Mouse (Mus musculus) embryonic facial prominence, embryonic 14.5 days (tissue): Measurements from ENCODE around the gene Anks1. TPM values are rescaled to one million over a fixed set of nuclear protein-coding genes. Genes with fewer than 3 reads are reported as not detected.
"Not testable (repeated sequence)": the region's sequence is repeated elsewhere in the genome, so short reads cannot be mapped to it uniquely, and the experiment has no call there.

Source experiments
- ATAC-seq: fragments of 200-750 bp; cut with Nextera tagmentation; 2 replicates; pipeline ENCODE4 v1.8.0; 2017; ENCODE audit warnings: low read depth, moderate number of reproducible peaks, moderate TSS enrichment
- DNase-seq: peaks from one replicate; pipeline ENCODE4 v3.0.0-alpha.2; 2015; ENCODE audit warnings: low spot score
- H3K27ac ChIP-seq: fragments of 300-500 bp; sonication (generic); replicated peaks from 2 replicates; pipeline ENCODE4 v1.5.1; 2014; ENCODE audit warnings: low read depth, mild to moderate bottlenecking, low read length, moderate library complexity
- H3K27me3 ChIP-seq: fragments of 300-500 bp; sonication (generic); replicated peaks from 2 replicates; pipeline ENCODE4 v1.6.1; 2014; ENCODE audit warnings: low read length; ENCODE audit not compliant: control insufficient read depth, insufficient read depth
- H3K36me3 ChIP-seq: fragments of 300-500 bp; sonication (generic); 2 replicates; pipeline ENCODE4 v1.6.1; 2014; ENCODE audit warnings: low read length, mixed read lengths; ENCODE audit not compliant: control insufficient read depth, insufficient read depth
- H3K4me1 ChIP-seq: fragments of 300-500 bp; sonication (generic); 2 replicates; pipeline ENCODE4 v1.6.1; 2014; ENCODE audit warnings: antibody characterized with exemption, low read length; ENCODE audit not compliant: control insufficient read depth, insufficient read depth
- H3K4me2 ChIP-seq: fragments of 300-500 bp; sonication (generic); 2 replicates; pipeline ENCODE4 v1.6.1; 2014; ENCODE audit warnings: low read depth, mild to moderate bottlenecking, low read length, moderate library complexity, mixed read lengths
- H3K4me3 ChIP-seq: fragments of 300-500 bp; sonication (generic); 2 replicates; pipeline ENCODE4 v1.5.1; 2014; ENCODE audit warnings: low read depth, mild to moderate bottlenecking, low read length
- H3K9ac ChIP-seq: fragments of 300-500 bp; sonication (generic); 2 replicates; pipeline ENCODE4 v1.6.1; 2014; ENCODE audit warnings: low read depth, mild to moderate bottlenecking, low read length, moderate library complexity, mixed read lengths
- H3K9me3 ChIP-seq: fragments of 300-500 bp; sonication (generic); 2 replicates; pipeline ENCODE4 v1.6.1; 2016; ENCODE audit warnings: low read length; ENCODE audit not compliant: control insufficient read depth
- WGBS: fragments of 180-500 bp; shearing (Covaris S2); extraction: QIAGEN DNeasy Blood & Tissue Kit; methylation state at CpG from one replicate; pipeline ENCODE4 v1.1.7; 2014; 5-methylcytosine and 5-hydroxymethylcytosine counted together
- polyA plus RNA-seq: library from polyadenylated mRNA; unstranded; fragments of >200 nt; fragmentation: Nextera tagmentation; extraction: Ambion mirVana; gene quantifications from 2 replicates; pipeline ENCODE4 v1.2.1, GENCODE M21; 2014

The Anks1 gene
- polyA plus RNA-seq, 1 experiment from 2014 or later, result 14.2 TPM

- H3K27ac ChIP-seq, result no peak overlapping the region
- WGBS, result 45% methylated on average over 6 of the region's 6 CpGs
These were observed 44.0 kb downstream of the Anks1 start for GRCm38 (mm10) chr17:27953136-27953535.

GRCm38 (mm10) chr17:27954629-27955402 lies 45.7 kb downstream of the Anks1 start:
- no peaks in the 10 kb centered on the region for H3K9me3 ChIP-seq
- peaks cover 10% of the 10 kb centered on the region for H3K4me1 ChIP-seq
- H3K4me2 ChIP-seq, result no peak overlapping the region
- no peak for DNase-seq
- no peak overlapping the region for H3K4me3 ChIP-seq
- H3K27me3 ChIP-seq, result no peaks in the 10 kb centered on the region
- ATAC-seq, result no peak
- no peak overlapping the region for H3K27ac ChIP-seq
- H3K9ac ChIP-seq, result no peak overlapping the region
- 55% methylated on average over 14 of the region's 14 CpGs for WGBS
- no peaks in the 10 kb centered on the region for H3K36me3 ChIP-seq

More at GRCm38 (mm10) chr17:27953136-27953535, 44.0 kb downstream of the Anks1 start:
- Histone ChIP-seq H3K4me3 (no peak overlapping the region), H3K9me3 (no peaks in the 10 kb centered on the region), H3K36me3 (no peaks in the 10 kb centered on the region), H3K4me2 (no peak overlapping the region), H3K4me1 (0 out of 2 replicates have a peak, but pooled peaks cover 8% of the 10 kb centered on the region), H3K9ac (no peak overlapping the region), H3K27me3 (no peaks in the 10 kb centered on the region)
- ATAC-seq (peak; percentile 74; the same call in 1 of the 2 replicates), DNase-seq (peak; percentile 75)

GRCm38 (mm10) chr17:27957649-27958048 lies 48.5 kb downstream of the Anks1 start:
- DNase-seq (no peak), ATAC-seq (no peak)
- Histone ChIP-seq H3K27me3 (no peaks in the 10 kb centered on the region), H3K9me3 (no peaks in the 10 kb centered on the region), H3K4me2 (no peak overlapping the region), H3K4me3 (no peak overlapping the region), H3K27ac (no peak overlapping the region), H3K36me3 (no peaks in the 10 kb centered on the region), H3K4me1 (peaks cover 21% of the 10 kb centered on the region), H3K9ac (no peak overlapping the region)
- 95% methylated on average over 9 of the region's 9 CpGs for WGBS

DNA sequence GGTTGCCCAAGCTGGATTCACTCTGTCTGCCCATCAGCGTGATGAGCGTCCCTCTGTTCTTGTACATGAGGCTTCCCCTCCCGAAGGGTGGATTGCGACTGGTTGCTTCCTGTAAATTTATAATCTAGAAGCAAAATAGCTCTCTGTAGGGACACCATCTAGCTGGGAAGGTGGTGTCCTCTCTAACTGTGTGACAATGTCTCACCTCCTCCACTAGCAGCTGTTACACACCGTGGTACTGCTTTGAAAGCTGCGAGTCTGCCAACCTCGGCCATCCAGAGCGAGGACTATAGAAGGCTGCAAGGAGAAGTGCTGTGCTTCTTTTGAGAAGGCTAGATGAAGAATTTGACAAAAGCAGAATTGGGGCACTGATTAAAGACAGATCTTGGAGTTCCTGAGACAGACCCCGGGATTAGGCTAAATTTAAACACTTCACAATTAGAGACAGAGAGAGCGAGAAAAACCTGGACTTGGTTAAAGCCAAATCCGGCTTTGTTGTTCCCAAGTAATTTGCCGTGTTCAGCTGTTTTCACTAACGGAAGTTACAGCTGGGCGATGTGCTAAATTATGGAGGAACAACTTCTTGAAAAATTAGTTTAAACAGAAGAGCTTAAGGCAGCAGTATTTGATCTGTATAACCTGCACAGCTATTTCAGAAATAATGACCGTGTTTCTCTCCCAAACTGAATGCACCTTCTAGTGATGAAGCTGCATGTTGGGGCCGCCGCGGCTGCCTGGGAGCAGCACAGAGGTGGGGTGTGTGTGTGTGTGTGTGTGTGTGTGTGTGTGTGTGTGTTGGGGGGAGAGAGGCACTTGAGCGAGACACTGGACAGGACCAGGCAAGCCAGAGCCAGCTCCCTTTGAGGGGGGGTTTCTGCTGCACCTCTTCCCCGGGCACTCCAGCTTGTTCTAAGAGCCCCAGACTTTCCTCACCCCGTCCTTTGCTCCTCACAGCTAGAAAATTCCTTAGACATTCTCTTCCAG lies 51.3 kb downstream of the Anks1 start:
- peak; percentile 79 for DNase-seq
- H3K27me3 ChIP-seq, result no peaks in the 10 kb centered on the region
- H3K9me3 ChIP-seq, result no peaks in the 10 kb centered on the region
- peak overlapping the region; percentile 67 for H3K27ac ChIP-seq
- ATAC-seq, result peak; percentile 35; the same call in 1 of the 2 replicates
- H3K9ac ChIP-seq, result no peak overlapping the region
- 42% methylated on average over 17 of the region's 21 CpGs for WGBS
- H3K4me1 ChIP-seq, result peaks cover 14% of the 10 kb centered on the region
- no peaks in the 10 kb centered on the region for H3K36me3 ChIP-seq
- no peak overlapping the region for H3K4me3 ChIP-seq
- H3K4me2 ChIP-seq, result peak overlapping the region; percentile 25; the same call in 1 of the 2 replicates

- not testable (repeated sequence) for H3K27ac ChIP-seq, H3K36me3 ChIP-seq, H3K9ac ChIP-seq, H3K4me2 ChIP-seq, H3K27me3 ChIP-seq, H3K4me3 ChIP-seq, DNase-seq, ATAC-seq, H3K9me3 ChIP-seq
- WGBS, result 97% methylated on average over 7 of the region's 7 CpGs
- peaks cover 14% of the 10 kb centered on the region for H3K4me1 ChIP-seq
These were observed 54.0 kb downstream of the Anks1 start for GRCm38 (mm10) chr17:27963120-27963519.

DNA sequence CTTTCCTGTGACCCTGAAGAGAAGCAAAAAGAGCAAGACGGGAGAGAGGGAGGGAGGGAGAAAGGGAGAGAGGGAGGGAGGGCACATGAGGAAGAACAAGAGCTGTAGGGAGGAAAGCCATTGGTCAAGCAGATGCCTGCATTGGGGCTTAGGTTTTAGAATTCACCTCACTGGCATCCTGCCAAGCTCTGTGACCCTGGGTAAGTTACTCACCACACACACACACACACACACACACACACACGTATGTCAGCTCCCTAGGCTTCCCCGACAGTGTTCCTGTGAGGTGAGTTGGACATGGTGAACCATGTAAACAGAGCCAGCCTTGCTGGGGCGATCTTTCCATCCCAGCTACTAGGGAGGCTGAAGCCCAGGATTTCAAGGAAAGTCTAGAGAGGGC lies 55.5 kb downstream of the Anks1 start:
- no peaks in the 10 kb centered on the region for H3K36me3 ChIP-seq
- H3K9me3 ChIP-seq, result no peaks in the 10 kb centered on the region
- H3K27me3 ChIP-seq, result no peaks in the 10 kb centered on the region
- no peak overlapping the region for H3K9ac ChIP-seq
- ATAC-seq, result no peak
- no peak overlapping the region for H3K4me2 ChIP-seq
- no peak overlapping the region for H3K4me3 ChIP-seq
- H3K27ac ChIP-seq, result no peak overlapping the region
- 53% methylated on average over 4 of the region's 4 CpGs for WGBS
- H3K4me1 ChIP-seq, result peaks cover 23% of the 10 kb centered on the region
- DNase-seq, result no peak

DNA sequence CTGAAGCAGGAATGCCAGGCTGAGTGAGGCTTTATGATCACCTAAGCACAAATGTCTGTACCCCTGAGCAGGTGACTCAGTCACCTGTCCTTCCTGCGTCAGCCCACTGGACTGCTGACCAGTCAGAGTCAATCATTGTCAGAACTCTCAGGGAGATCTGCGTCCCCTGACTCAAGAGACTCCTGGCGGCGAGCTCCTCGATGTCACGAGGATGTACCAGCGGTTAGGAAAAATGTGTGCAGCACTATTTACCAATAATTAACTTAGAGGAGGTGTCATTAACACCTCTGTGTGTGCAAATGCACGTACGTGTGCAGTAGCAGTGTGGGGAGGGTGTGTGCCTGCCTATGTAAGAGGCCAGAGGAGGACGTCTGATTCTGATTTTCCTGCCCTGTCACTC lies 56.2 kb downstream of the Anks1 start:
- Histone ChIP-seq H3K4me2 (no peak overlapping the region), H3K4me1 (peaks cover 16% of the 10 kb centered on the region), H3K4me3 (no peak overlapping the region), H3K9me3 (no peaks in the 10 kb centered on the region), H3K9ac (no peak overlapping the region), H3K27ac (no peak overlapping the region), H3K36me3 (no peaks in the 10 kb centered on the region), H3K27me3 (no peaks in the 10 kb centered on the region)
- DNase-seq, result no peak
- no peak for ATAC-seq
- 83% methylated on average over 10 of the region's 10 CpGs for WGBS

DNA sequence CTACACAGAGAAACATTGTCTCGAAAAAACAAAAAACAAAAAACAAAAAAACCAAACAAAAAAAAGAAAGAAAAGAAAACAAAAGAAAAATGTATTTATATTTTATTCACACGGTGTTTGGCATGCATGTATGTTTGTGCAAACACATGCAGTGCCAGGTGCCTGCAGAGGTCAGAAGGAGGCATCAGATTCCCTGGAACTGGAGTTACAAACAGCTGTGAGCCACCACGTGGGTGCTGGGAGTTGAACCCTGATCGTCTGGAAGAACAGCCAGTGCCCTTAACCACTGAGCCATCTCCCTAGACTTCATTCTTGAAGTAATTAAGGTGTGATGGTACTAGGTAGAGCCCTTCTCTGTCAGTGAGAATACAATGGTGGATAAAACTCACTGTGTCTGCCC lies 57.0 kb downstream of the Anks1 start:
- ATAC-seq (no peak), DNase-seq (no peak)
- Histone ChIP-seq H3K4me3 (no peak overlapping the region), H3K4me2 (no peak overlapping the region), H3K9ac (no peak overlapping the region), H3K9me3 (no peaks in the 10 kb centered on the region), H3K4me1 (0 out of 2 replicates have a peak, but pooled peaks cover 10% of the 10 kb centered on the region), H3K36me3 (no peaks in the 10 kb centered on the region), H3K27me3 (no peaks in the 10 kb centered on the region), H3K27ac (no peak overlapping the region)
- 58% methylated on average over 4 of the region's 4 CpGs for WGBS
